Mouse (Mus musculus): ENCODE results near the gene Cdh22. TPM values are rescaled to one million over a fixed set of nuclear protein-coding genes. Genes with fewer than 3 reads are reported as not detected.

The Cdh22 gene
- total RNA-seq, 2 experiments from 2014 or later = not detected

- no peak for ATAC-seq (replicated peaks; ENCODE audit: poor library complexity)
Measured at GRCm38 (mm10) chr2:165160466-165160865, 74.2 kb downstream of the Cdh22 start.

GRCm38 (mm10) chr2:165159055-165159688 is 75.5 kb downstream of the Cdh22 start:
- peak; percentile 48; the same call in 1 of the 2 replicates for ATAC-seq (replicated peaks; ENCODE audit: poor library complexity)

DNA sequence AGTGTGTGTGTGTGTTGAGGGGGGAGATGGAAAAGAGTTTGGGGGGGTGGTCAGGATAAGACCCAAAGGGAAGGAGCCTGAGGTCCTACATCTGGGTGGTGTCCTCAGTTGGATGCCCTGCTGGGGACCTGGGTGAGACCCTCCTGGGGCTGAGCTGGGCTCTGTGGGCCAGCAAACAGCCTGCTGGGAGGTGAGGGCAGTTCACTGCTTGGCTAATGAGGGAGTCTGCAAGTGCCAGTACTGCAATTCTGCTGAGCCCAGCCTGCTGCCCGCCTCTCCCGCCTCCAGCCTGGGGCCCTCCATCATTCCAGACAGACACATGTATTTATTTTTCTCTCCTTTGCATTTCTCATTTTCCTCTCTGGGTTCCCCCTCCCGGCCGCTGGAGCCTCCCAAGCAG is 76.3 kb downstream of the Cdh22 start:
- no peak for ATAC-seq (replicated peaks; ENCODE audit: poor library complexity)

DNA sequence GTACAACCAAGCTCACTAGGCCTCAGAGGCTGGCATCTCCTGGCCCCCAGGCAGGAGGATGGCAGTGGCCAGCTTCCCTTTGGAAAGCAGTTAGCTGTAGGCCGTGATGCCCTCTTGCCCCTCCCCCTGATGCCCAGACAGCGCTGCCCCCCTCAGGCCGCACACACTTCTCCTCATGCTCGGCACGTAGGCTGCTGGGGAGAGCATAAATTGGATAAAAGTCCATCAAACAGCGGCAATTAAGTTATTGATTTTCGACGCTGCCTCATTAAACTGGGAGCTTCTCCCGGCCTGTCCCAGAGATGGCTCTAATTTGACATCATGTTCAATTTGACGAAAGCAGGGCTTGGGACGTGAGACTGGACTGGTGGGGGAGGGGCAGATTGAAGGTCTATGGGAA is 76.8 kb downstream of the Cdh22 start:
- ATAC-seq (replicated peaks; ENCODE audit: poor library complexity) = no peak

- ATAC-seq (replicated peaks; ENCODE audit: poor library complexity) = no peak
Measured at GRCm38 (mm10) chr2:165153006-165153405, 81.6 kb downstream of the Cdh22 start.

GRCm38 (mm10) chr2:165149741-165150140 is 84.9 kb downstream of the Cdh22 start:
- ATAC-seq (replicated peaks; ENCODE audit: poor library complexity) = no peak

DNA sequence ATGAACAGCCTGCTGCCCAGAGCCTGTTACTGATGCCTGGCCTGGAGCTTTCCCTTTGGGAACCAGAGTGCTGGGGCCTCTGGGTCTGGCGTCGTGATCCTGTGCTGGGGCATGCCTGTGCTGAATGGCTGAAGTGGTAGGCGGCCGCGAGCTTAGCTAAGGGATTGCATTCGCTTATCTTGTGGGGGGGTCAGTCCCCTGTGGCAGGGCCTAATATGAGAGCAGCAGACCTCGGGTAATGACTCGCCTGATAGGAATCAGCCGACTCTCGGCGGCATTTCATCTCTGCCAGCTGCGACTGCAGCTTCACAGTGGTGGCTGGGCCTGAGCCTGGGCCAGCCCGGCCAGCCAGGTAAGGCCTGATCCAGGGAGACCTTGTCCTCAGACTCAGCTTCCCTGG is 88.8 kb downstream of the Cdh22 start:
- ATAC-seq (replicated peaks; ENCODE audit: poor library complexity) = no peak

- ATAC-seq (replicated peaks; ENCODE audit: poor library complexity) = no peak
Measured at GRCm38 (mm10) chr2:165143487-165143886, 91.2 kb downstream of the Cdh22 start.

GRCm38 (mm10) chr2:165136049-165136448 is 98.6 kb downstream of the Cdh22 start:
- no peak for ATAC-seq (replicated peaks; ENCODE audit: poor library complexity)

DNA sequence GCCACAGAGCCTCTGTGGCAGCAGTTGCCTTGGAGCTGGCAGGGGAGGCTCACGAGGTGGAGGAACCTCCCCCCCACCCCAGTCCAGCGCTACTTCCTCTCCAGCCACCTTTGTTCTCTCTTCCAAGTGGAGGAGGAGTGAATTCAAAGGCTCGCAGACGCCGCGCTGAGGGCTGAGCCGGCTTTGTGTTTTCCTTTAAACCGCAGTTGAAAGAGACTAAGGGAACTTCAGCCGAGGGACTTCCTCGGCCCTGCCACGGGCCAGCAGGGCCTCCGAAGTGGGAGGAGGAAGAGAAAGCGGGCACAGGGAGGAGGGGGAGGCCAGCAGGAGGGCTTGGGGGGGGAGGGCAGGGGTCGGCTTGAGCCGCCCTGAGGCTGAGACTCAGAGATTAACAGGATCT is 101.1 kb downstream of the Cdh22 start:
- peak; percentile 83 for ATAC-seq (replicated peaks; ENCODE audit: poor library complexity)

DNA sequence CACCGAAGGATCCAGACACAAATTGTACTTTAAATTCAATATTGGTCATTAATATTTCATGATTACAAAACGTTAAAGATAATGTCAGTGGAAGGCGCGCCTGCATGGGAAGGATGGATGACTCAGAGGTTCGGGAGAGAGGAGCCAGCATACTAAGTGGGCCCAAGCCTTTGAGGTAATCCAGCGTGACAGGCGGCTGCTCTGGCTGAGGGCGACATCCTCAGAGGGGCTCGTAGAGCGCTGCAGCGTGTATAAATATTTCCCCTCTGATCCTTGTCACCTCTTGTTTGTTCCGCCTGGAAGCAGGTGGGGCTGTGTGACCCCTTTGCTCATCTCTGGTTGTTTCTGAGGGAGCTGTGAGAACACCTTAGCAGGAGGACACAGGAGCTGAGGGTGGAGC is 103.2 kb downstream of the Cdh22 start:
- ATAC-seq (replicated peaks; ENCODE audit: poor library complexity) = no peak

DNA sequence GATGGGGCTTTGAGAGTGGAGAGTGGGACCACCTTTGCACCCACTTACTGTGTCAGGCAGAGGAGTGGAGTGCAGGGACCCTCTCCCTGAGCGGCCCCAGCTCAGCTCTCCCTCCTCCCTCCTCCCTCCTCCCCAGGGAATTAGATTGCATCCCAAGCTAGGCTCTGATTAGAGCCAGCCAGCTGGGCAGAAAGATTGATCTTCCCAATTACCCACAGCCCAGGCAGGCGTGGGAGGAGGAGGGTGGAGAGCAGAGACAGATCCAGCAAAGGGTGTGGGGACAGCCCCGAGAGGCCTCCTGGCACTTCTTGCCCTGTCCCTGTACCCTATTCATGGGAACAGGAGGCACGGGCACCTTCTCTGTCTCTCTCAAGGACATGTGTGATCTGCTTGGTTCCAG is 105.5 kb downstream of the Cdh22 start:
- no peak for ATAC-seq (replicated peaks; ENCODE audit: poor library complexity)

GRCm38 (mm10) chr2:165126896-165127562 is 107.6 kb downstream of the Cdh22 start:
- ATAC-seq (replicated peaks; ENCODE audit: poor library complexity) = no peak

DNA sequence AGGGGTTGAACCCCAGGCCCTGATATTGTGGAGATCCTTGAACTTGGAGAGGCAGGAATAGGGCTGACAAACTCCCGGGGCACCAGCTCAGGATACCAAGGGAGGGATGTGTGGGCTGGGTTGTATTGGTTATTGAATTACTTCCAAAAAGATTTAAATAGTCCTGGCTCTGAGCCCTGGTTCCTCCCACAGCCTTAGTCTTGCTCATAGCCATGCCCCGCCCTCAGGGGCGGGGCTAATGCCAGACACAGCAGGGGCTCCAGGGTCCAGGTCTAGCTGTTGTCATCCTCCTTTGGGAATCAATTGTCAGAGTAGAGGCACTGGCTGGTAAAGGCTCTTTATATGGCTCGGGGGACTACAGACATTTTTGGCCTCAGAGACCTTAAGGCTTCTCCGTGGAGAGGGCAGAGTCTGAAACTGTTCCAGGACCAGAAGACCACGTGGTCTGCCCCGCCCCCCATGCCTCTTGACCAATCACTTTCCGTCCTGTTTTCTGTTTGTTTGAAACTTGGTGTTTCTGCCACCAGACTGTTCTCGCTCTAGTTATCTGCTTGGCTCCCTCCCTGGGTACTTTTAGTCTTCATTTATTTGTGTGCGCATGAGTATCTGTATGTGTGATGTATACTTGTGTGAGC is 113.3 kb downstream of the Cdh22 start:
- no peak for ATAC-seq (replicated peaks; ENCODE audit: poor library complexity)

- ATAC-seq (replicated peaks; ENCODE audit: poor library complexity) = no peak
Measured at GRCm38 (mm10) chr2:165120765-165121164, 113.9 kb downstream of the Cdh22 start.

- ATAC-seq (replicated peaks; ENCODE audit: poor library complexity) = peak; percentile 59
Measured at GRCm38 (mm10) chr2:165113733-165114132, 120.9 kb downstream of the Cdh22 start.

GRCm38 (mm10) chr2:165112149-165112548 is 122.5 kb downstream of the Cdh22 start:
- ATAC-seq (replicated peaks; ENCODE audit: poor library complexity) = peak; percentile 94

DNA sequence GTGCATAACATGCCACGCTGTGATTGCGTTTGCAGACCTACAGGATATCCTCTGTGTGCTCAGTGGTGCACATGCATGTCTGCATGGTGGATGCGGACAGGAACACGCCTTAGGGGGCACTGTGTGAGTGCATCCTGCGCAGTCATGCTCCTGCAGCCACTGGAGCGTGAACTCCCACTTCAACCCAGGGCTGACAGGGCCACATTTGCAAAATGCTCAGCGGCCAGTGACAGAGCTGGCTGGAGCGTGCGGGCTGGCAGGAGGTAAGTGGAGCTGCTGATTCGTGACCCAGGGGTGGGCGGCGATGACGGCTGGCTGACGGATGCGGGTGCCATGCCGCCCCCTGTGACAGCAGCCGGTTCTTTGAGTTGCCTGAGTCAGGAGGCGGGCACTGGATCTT is 128.1 kb downstream of the Cdh22 start:
- ATAC-seq (replicated peaks; ENCODE audit: poor library complexity) = no peak

DNA sequence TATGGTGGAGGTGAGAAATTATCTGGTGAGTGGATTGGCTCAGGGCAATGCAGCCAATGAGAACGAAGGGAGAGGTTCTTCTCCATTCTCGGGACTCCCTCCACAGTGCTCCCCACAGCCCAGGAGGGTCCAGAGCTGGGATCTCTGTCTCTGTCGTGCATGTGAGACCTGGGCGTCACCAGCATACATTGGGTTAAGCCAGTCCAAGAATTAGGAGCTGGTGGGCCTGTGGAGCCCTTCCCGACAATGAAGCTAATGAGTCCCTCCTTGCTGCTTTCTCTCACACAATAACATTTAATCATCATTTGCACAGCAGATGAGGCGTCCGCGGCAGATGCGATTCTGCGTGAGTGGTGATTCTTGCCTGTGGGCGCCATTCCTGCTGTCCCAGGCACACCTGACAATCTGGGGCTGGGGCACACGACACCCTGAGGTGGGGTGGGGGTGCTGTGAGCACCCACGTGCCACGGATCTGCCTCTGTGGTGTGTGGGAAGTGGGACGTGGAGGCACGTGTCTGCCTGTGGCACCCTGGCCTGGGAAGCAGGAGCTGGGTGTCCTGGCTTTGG is 129.1 kb downstream of the Cdh22 start:
- no peak for ATAC-seq (replicated peaks; ENCODE audit: poor library complexity)

DNA sequence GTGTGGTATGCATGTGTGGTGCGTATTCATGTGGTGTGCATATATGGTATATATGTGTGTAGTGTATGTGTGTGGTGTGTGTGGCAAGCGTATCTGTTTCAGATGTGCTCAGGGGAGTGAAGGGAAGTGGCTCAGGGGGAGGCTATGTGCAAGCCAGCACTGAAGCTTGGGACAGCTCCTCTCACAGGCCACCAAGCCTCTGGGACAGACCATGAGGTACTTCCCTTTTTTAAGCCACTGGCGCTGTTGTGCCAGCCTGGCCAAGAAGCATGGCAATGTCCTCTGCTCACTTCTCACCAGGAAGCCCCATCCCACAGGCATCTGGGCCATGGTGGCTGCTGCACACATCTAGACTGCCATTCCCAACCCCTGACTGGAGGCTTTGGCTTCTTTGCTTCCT is 131.7 kb downstream of the Cdh22 start:
- peak; percentile 89 for ATAC-seq (replicated peaks; ENCODE audit: poor library complexity)

DNA sequence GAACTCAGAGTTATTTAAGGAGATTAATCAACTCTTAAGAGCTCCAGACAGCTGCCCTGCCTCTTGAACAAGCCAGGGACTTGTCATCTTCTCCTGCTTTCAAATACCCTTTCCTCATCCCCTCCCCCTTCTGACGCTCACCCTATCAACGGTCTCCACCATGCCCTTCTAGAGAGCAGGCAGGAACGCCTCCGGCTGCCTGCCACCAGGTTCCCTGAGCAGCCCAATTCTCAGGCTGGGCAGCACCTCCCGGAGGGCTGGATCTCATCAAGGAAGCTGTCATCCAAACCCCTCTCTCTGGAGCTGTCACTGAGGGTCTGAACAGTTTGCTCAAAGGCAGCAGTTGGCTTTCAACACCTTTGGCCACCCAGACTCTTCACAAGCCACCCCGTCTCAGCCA is 133.9 kb downstream of the Cdh22 start:
- no peak for ATAC-seq (replicated peaks; ENCODE audit: poor library complexity)

DNA sequence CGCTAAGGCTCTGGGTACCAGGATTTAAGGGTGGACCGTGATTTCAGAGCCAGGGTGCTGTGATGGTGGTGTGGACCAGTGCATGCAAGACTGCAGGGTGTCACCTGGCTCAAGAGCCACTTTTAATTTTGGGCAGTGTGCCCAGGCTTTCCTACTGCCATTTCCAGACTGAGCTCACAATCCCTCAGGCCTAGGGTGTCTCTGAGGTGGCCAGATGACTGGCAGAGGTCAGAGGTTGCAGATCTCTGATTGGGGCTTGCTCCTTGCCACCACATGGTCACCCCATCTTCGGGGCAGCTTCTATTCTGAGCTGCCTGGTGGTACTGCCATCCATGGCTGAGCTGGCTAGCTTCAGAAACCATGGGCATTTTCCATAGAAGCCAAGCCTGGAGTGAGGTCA is 135.8 kb downstream of the Cdh22 start:
- no peak for ATAC-seq (replicated peaks; ENCODE audit: poor library complexity)
